Mouse (Mus musculus) liver, embryonic 16.5 days (tissue): ENCODE results near the gene Myo6. TPM values are rescaled to one million over a fixed set of nuclear protein-coding genes. Genes with fewer than 3 reads are reported as not detected.

Experiments
- ATAC-seq: fragments of 200-750 bp; cut with Nextera tagmentation; 2 replicates; pipeline ENCODE4 v1.8.0; 2017; ENCODE audit warnings: low read depth, mild to moderate bottlenecking, moderate number of reproducible peaks, moderate library complexity
- H3K27ac ChIP-seq: fragments of 300-500 bp; sonication (generic); 2 replicates; pipeline ENCODE4 v1.5.1; 2014; ENCODE audit warnings: mild to moderate bottlenecking, low read length
- H3K27me3 ChIP-seq: fragments of 300-500 bp; sonication (generic); 2 replicates; pipeline ENCODE4 v1.6.1; 2014; ENCODE audit warnings: low read depth, low read length, mixed read lengths; ENCODE audit not compliant: control insufficient read depth, insufficient read depth
- H3K36me3 ChIP-seq: fragments of 300-500 bp; sonication (generic); 2 replicates; pipeline ENCODE4 v1.6.1; 2014; ENCODE audit warnings: mild to moderate bottlenecking; ENCODE audit not compliant: control insufficient read depth, insufficient read depth
- H3K4me1 ChIP-seq: fragments of 300-500 bp; sonication (generic); 2 replicates; pipeline ENCODE4 v1.6.1; 2014; ENCODE audit warnings: low read depth, low read length, mixed read lengths; ENCODE audit not compliant: control insufficient read depth
- H3K4me2 ChIP-seq: fragments of 300-500 bp; sonication (generic); 2 replicates; pipeline ENCODE4 v1.6.1; 2014; ENCODE audit warnings: low read depth, low read length, mixed read lengths
- H3K4me3 ChIP-seq: fragments of 300-500 bp; sonication (generic); 2 replicates; pipeline ENCODE4 v1.5.1; 2014; ENCODE audit warnings: low read depth, mild to moderate bottlenecking, low read length
- H3K9ac ChIP-seq: fragments of 300-500 bp; sonication (generic); 2 replicates; pipeline ENCODE4 v1.6.1; 2014; ENCODE audit warnings: low read depth, low read length
- H3K9me3 ChIP-seq: fragments of 300-500 bp; sonication (generic); replicated peaks from 2 replicates; pipeline ENCODE4 v1.6.1; 2016; ENCODE audit warnings: low read length; ENCODE audit not compliant: control insufficient read depth
- whole genome bisulfite sequencing: fragments of 180-500 bp; shearing (Covaris S2); extraction: QIAGEN DNeasy Blood & Tissue Kit; methylation state at CpG from one replicate; pipeline ENCODE4 v1.1.7; 2014; ENCODE audit not compliant: insufficient replicate concordance; 5-methylcytosine and 5-hydroxymethylcytosine counted together
- polyA plus RNA-seq: library from polyadenylated mRNA; unstranded; fragments of >200 nt; fragmentation: Nextera tagmentation; extraction: Ambion mirVana; gene quantifications from 2 replicates; pipeline ENCODE4 v1.2.1, GENCODE M21; 2015

The Myo6 gene
- polyA plus RNA-seq, result 3.5 and 3.9 TPM in 2 replicates

DNA sequence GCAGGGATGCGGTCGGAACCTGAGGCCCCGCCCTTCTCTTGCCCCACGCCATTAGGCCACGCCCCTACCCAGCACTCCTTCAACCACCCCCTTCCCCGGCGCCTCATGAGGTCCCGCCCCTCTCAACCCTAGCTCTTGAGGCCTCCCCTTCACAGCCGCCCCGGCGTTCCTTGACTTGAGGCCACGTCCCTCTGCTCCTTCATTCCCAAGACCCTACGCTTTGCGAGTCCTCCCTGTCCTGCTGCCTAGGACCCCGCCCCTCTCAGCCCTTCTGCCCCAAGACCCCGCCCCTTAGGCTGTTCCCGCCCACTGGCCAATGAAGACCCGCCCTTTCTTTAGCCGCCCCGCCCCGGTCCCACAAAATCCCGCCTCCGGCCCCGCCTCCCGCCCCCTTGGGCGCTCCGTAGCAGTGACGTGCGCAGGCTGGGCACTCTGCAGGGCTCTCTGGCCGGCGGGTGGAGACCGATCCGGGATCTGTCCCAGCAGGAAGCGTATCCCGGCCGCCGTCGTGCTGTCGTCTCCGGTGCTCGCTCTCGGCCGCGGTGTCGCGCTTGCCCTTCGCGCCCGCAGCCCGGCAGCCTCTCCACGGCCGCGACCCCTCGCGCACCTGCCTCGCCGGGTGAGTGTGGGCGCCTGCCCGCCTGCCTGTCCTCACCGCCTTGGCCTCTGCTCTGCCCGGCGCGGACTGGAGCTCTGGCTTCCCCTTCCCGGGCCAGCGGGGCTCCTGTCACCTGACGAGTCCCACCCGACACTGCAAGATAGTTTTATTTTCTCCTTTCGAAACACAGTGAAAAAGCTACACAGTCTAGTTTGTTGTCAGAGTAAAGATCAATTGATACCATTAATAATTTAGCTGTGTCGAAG, at the start of gene Myo6:
Myo6 (plus strand) TSS at position 421 of the 864 bp plus-strand sequence.
- peak within 1 kb of the TSS; percentile 96 for H3K4me2 ChIP-seq
- no peaks in the 10 kb centered on the region for H3K9me3 ChIP-seq
- peak within 1 kb of the TSS; percentile 78 for H3K4me3 ChIP-seq
- whole genome bisulfite sequencing, result under 1% methylated on average over 69 of the region's 69 CpGs
- H3K4me1 ChIP-seq, result peaks cover 6% of the 10 kb centered on the region
- H3K27me3 ChIP-seq, result no peaks in the 10 kb centered on the region; the same call in none of the 2 replicates
- H3K36me3 ChIP-seq, result no peaks in the 10 kb centered on the region
- peak within 1 kb of the TSS; percentile 81 for H3K27ac ChIP-seq
- H3K9ac ChIP-seq, result peak within 1 kb of the TSS; percentile 80
- ATAC-seq, result peak; percentile 99

DNA sequence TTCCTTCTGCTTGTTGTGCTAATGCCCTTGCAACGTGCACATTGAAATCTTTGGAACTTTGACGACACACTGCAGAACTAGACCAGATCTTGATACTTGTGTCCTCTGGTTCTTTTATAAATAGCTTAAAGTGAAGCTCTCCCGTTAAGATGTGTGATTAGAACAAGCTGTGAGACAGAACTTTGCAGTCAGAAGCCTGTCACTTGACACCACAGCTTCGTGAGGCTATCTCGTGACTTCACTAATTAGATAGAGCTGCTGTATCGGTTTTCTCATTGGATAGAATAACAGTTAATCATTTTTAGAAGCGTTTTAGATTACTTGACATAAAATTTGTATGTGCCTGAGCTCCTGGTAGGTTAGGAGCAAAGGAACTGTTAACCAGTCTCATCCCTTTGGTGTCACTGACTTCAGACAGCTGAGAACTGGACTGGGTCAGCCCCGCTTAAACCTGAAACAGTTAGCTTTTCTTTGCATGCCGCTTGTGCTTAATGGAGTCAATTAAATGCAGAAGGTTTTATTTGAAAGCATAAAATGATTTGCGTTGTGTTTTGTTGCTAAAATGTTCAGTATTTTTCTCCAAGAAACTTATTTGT, 18.7 kb upstream of the Myo6 start:
- Histone ChIP-seq H3K9ac (no peak overlapping the region), H3K9me3 (no peaks in the 10 kb centered on the region), H3K27me3 (no peaks in the 10 kb centered on the region), H3K27ac (no peak overlapping the region), H3K4me2 (no peak overlapping the region), H3K36me3 (peaks cover 21% of the 10 kb centered on the region), H3K4me1 (no peaks in the 10 kb centered on the region), H3K4me3 (no peak overlapping the region)
- WGBS, result 78% methylated on average over 10 of the region's 10 CpGs
- no peak for ATAC-seq

DNA sequence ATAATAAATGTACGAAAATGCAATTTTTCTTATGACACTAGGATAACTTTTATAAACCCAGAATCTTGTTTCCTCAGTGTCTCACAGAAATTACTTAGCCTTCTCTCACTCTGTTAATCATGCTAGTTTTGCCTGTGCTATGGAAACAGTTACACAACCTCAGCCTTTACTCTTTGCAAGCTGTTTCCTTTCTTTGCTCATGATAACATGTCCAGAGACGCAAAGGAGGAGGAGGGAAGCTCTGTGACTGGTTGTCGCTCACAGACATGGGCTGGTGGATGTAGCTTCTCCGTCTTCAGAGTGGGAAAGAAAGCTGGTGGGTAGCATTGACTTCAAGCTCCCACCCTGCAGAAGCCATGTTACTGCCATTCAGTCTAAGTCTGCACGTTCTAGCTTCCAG, 15.2 kb upstream of the Myo6 start:
- no peak overlapping the region for H3K4me2 ChIP-seq
- no peak overlapping the region for H3K27ac ChIP-seq
- WGBS, result 51% methylated on average over 5 of the region's 5 CpGs
- H3K9me3 ChIP-seq, result no peaks in the 10 kb centered on the region
- no peaks in the 10 kb centered on the region for H3K4me1 ChIP-seq
- H3K27me3 ChIP-seq, result no peaks in the 10 kb centered on the region
- no peak overlapping the region for H3K9ac ChIP-seq
- no peak overlapping the region for H3K4me3 ChIP-seq
- no peak for ATAC-seq
- peaks cover 8% of the 10 kb centered on the region for H3K36me3 ChIP-seq

DNA sequence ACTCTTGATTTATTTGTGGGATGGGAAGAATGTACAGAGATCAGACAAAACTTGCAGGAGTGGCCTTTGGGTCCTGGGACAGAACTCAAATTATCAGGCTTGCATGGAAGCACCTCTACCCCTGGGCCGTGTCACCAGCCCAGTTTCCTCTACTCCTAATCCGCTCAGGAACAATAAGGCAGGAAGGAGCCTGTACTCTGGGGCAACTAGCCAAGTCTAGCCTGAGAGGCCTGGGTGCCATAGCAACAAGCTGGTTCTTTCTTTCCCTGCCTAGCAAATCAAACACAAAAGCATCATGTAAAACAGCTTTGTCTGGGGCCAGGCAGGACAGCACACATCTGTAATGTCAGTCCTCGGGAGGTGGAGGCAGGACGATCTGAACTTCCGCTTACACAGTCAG, 9.6 kb upstream of the Myo6 start:
- Histone ChIP-seq H3K27ac (no peak overlapping the region), H3K9ac (no peak overlapping the region), H3K27me3 (no peaks in the 10 kb centered on the region), H3K4me3 (no peak overlapping the region), H3K4me2 (no peak overlapping the region), H3K9me3 (no peaks in the 10 kb centered on the region), H3K36me3 (no peaks in the 10 kb centered on the region), H3K4me1 (no peaks in the 10 kb centered on the region)
- ATAC-seq, result peak; percentile 13; the same call in 1 of the 2 replicates
- WGBS, result 75% methylated on average over 5 of the region's 5 CpGs

DNA sequence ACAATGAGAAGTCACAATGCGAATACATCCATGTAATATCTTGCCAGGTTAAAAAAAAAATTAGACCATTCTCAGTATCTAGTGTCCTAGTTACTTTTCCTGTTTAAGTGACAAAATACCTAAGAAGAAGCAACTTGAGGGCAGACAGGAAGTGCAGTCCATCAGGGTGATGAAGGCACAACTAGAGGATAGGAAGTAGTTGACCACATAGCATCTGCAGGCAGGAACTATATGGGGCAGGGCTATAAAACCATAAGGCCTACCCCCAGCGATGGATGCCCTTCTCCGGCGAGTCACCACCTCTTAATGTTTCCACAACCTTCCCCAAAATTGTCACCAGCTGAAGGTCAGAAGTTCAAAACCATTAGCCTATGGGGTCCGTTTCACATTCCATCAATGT, 8.1 kb upstream of the Myo6 start:
- no peak overlapping the region for H3K4me2 ChIP-seq
- no peaks in the 10 kb centered on the region for H3K9me3 ChIP-seq
- H3K4me1 ChIP-seq, result no peaks in the 10 kb centered on the region
- H3K36me3 ChIP-seq, result no peaks in the 10 kb centered on the region
- H3K4me3 ChIP-seq, result no peak overlapping the region
- no peak overlapping the region for H3K27ac ChIP-seq
- H3K9ac ChIP-seq, result no peak overlapping the region
- 42% methylated on average over 5 of the region's 5 CpGs for WGBS
- no peaks in the 10 kb centered on the region; the same call in 1 of the 2 replicates for H3K27me3 ChIP-seq
- no peak for ATAC-seq

DNA sequence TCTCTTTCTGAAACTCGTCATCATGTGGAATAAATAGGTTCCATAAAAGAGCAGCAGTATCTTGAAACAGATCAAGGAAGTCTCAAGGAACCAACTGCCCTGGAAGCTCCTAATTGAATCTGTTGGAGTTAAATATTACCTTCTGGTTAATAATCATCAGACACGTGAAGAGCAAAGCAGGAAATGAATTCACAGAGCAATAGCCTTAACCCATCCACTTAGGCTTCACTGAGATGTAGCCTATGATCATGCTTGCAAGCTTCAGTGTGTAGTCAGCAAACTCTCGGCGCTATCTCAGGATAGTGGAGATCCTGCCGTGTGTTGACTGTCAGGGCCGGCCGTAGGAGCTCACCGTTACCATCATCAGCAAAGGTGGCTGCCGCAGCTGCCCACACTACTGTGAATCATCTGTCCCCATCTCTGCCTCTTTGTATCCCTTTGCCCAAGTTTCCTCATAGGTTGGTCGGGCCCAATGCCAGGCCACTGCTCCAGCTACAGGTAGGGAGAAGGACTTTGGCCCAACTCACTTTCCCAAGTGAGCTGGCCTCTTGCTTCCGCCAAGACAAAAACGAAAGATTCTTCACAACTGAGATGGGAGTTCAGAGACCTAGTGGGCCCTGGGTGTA, 6.9 kb upstream of the Myo6 start:
- WGBS, result 67% methylated on average over 12 of the region's 12 CpGs
- no peak overlapping the region for H3K4me2 ChIP-seq

DNA sequence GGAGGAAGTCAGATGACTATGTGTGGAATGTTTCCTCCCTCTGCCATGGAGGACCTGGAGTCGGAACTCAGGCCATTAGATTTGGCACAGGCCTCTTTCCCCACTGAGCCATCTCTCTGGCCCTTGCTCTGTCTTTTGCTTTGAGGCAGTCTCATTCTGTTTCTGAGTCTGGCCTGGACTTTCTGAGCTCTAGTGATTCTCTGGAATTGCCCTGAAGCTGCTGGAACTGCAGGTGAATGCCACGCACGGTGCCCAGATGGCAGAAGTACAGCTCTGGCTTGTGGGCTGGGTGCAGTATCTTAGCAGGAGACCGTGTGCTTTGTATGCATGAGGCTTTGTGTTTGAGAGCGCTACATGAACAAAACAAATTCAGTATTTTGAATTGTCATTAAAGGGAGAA, 5.9 kb upstream of the Myo6 start:
- no peak overlapping the region for H3K4me3 ChIP-seq
- H3K4me2 ChIP-seq, result no peak overlapping the region
- ATAC-seq, result no peak
- no peak overlapping the region for H3K9ac ChIP-seq
- H3K27ac ChIP-seq, result no peak overlapping the region
- no peaks in the 10 kb centered on the region; the same call in 1 of the 2 replicates for H3K27me3 ChIP-seq
- H3K4me1 ChIP-seq, result no peaks in the 10 kb centered on the region
- no peaks in the 10 kb centered on the region for H3K36me3 ChIP-seq
- H3K9me3 ChIP-seq, result no peaks in the 10 kb centered on the region
- WGBS, result 76% methylated on average over 5 of the region's 5 CpGs

More for the DNA sequence above, 6.9 kb upstream of the Myo6 start:
- H3K4me1 ChIP-seq, result no peaks in the 10 kb centered on the region
- no peak for ATAC-seq
- H3K27me3 ChIP-seq, result no peaks in the 10 kb centered on the region; the same call in 1 of the 2 replicates
- H3K27ac ChIP-seq, result no peak overlapping the region
- H3K4me3 ChIP-seq, result no peak overlapping the region
- no peaks in the 10 kb centered on the region for H3K36me3 ChIP-seq
- H3K9ac ChIP-seq, result no peak overlapping the region
- no peaks in the 10 kb centered on the region for H3K9me3 ChIP-seq

DNA sequence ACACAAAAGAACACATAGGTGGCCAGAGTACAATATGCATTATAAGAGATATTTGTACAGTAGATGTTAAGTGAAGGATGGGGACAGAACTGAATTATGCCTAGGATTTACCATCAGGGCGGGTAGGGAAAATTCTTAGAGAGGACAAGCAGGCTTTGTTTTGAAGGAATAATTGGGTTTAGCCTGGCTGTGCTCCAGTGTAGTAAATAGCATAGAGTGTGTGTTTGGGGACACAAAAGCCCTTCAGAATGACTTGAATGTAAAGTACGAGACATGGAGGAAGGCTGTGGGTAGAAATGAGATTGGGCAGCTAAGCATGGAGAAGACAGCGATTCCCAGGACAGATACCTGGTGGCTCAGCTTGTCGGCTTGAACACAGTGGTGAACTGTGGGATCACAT, 3.4 kb upstream of the Myo6 start:
- no peaks in the 10 kb centered on the region; the same call in none of the 2 replicates for H3K27me3 ChIP-seq
- H3K4me2 ChIP-seq, result no peak overlapping the region
- no peak overlapping the region for H3K9ac ChIP-seq
- H3K36me3 ChIP-seq, result no peaks in the 10 kb centered on the region
- H3K27ac ChIP-seq, result no peak overlapping the region
- no peaks in the 10 kb centered on the region for H3K9me3 ChIP-seq
- WGBS, result 65% methylated on average over 4 of the region's 4 CpGs
- no peak for ATAC-seq
- peaks cover 6% of the 10 kb centered on the region for H3K4me1 ChIP-seq
- H3K4me3 ChIP-seq, result no peak overlapping the region
